Mouse (Mus musculus): ENCODE results near the gene Gpatch4.

GRCm38 (mm10) chr3:88074351-88074750, 31.4 kb downstream of the Gpatch4 start:
- no peak for TF ChIP-seq POLR2A (IDR thresholded peaks at IDR 0.05; ENCODE audit: insufficient read length, low read depth)
- no peak for TF ChIP-seq REST (IDR thresholded peaks at IDR 0.05; ENCODE audit: insufficient read depth, insufficient read length)
- no peak for TF ChIP-seq MYOD1 (IDR thresholded peaks at IDR 0.05; ENCODE audit: control insufficient read depth in 1 of 3, insufficient read length in 2 of 3, low read depth in 2 of 3)
- TF ChIP-seq MAX (IDR thresholded peaks at IDR 0.05; ENCODE audit: low read depth) = no peak
- no peak for TF ChIP-seq CEBPB (IDR thresholded peaks at IDR 0.05; ENCODE audit: insufficient read depth, poor library complexity, severe bottlenecking)
- no peak for TF ChIP-seq USF1 (IDR thresholded peaks at IDR 0.05; ENCODE audit: low read depth)
- TF ChIP-seq TCF12 (IDR thresholded peaks at IDR 0.05; ENCODE audit: insufficient read depth, poor library complexity, severe bottlenecking) = no peak
- no peak for TF ChIP-seq MYOG (IDR thresholded peaks at IDR 0.05; ENCODE audit: control insufficient read depth in 1 of 3, insufficient read depth in 1 of 3, insufficient read length in 2 of 3, low read depth in 2 of 3)
- TF ChIP-seq SRF (IDR thresholded peaks at IDR 0.05; ENCODE audit: control insufficient read depth, insufficient read length, low read depth) = no peak

All from myocyte (in vitro differentiated cells).